Mouse (Mus musculus) stomach, postnatal 0 days (tissue): Measurements from ENCODE around the gene Rtl10.

Source experiments
- CTCF ChIP-seq: IDR thresholded peaks from 2 replicates; pipeline ENCODE4 v1.5.1; 2016; ENCODE audit warnings: antibody characterized with exemption, low read depth, mild to moderate bottlenecking, moderate library complexity
- EP300 ChIP-seq: optimal IDR thresholded peaks from 2 replicates; pipeline ENCODE3; 2016; ENCODE audit warnings: antibody characterized with exemption

- TF ChIP-seq EP300 (no peak), CTCF (no peak)
Measured at GRCm38 (mm10) chr16:18459955-18460370, 38.7 kb upstream of the Rtl10 start.
